Mouse (Mus musculus) bone marrow, adult 2 months (tissue): Measurements from ENCODE around the gene Camkv.

ENCODE experiments used
- CTCF ChIP-seq: fragments of 200-500 bp; IDR thresholded peaks from 2 replicates; pipeline ENCODE4 v1.5.1; 2011; ENCODE audit warnings: low read length, control low read depth; ENCODE audit not compliant: control insufficient read depth, insufficient read depth
- POLR2A ChIP-seq: fragments of 200-500 bp; IDR thresholded peaks from 2 replicates; pipeline ENCODE4 v1.6.1; 2011; ENCODE audit warnings: low read depth, mild to moderate bottlenecking, control low read depth, low read length, borderline replicate concordance; ENCODE audit not compliant: control insufficient read depth

DNA sequence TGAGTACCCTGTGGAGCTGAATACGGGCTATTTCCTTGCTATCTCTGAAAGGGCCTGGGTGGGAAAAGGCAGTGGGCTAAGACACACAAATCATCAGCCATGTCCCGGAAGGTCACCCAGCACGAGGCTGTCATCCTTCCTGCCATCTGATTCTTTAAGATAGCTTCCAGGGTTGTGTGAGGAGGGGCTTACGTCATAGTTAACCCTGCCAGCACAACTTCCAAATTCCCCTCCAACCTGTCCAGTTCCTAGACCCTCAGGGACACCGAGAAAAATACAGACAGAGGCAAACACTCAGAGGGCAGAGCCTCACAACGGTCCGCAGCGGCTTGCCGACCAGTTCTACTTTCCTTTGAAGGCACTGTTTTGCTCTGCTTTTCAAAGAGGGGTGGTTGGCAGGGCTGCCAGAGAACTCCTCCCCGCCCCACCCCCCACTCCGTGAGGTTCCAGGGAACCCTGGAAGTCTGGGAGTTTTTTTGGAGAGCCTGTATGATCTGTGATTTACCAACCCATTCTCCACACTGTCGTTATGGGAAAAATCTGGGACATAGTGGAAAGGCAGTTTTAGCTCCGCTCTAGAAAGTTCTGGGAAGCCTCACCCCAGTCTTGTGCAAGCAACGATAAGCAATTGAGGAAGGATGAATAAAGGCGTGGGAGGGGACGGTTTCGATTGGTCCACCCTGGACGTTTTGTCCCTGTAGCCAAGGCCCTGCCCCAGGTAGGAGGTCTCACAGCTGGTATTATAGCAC is 26.9 kb upstream of the Camkv start:
- TF ChIP-seq CTCF (no peak), POLR2A (no peak)
